Mouse (Mus musculus): Measurements from ENCODE around the gene Wdr24.

DNA sequence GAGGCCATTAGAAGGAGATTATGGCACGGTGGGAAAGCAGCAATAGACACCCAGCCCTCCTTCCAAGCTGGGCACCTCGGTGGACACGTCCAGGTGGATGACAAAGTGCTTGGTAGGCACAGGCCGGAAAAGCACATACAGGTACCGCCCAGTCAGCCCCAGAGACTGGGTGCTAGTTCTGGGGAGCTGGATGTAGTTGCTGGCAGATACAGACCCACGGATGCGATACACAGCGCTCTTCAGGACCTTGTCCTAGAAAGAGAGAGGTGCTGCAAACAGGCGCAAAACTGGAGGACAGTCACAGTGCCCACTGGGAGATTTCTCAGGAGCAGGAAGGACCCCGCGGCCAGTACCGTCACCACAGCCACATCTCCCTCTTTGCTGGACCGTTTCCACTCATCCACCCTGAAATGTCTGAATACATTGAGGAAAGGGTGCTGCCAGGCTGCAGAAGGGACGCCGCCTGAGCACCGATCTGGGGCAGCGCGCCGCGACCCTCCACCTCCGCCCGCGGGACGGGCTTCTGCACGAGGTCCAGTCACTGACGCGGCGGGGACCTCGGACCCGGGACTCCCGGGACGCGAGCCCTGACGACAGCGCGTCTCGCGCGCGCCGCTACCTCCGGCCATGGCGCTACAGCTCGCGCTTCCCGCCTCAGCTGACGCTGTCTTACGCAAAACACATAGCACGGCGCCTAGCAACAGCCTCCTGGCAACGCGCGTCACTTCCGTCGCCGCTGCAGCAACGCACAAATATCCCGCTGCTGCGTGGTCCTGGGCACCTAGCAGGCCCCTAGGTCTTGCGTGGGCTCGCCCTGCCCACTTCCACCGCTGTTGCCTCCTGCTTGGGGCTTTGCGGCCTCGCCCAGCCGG, 37.6 kb downstream of the Wdr24 start, which contains the start of gene Wdr90:
- no peak for TF ChIP-seq GATA1 (IDR thresholded peaks at IDR 0.05; ENCODE audit: borderline replicate concordance, low read length)
- no peak for TF ChIP-seq FLI1 (IDR thresholded peaks at IDR 0.05; ENCODE audit: low read length)
